Mouse (Mus musculus) C2C12 (cell line): ENCODE data around the gene Zfp90. TPM values are rescaled to one million over a fixed set of nuclear protein-coding genes. Genes with fewer than 3 reads are reported as not detected.

ENCODE experiments used
- H3K27me3 ChIP-seq: one replicate; pipeline ENCODE4 v1.6.1; 2011; ENCODE audit not compliant: control insufficient read depth, insufficient read depth, insufficient read length
- H3K36me3 ChIP-seq: one replicate; pipeline ENCODE4 v1.6.1; 2011; ENCODE audit not compliant: control insufficient read depth, insufficient read depth
- H3K4me3 ChIP-seq: one replicate; pipeline ENCODE4 v1.5.1; 2011; ENCODE audit warnings: mild to moderate bottlenecking, control low read depth; ENCODE audit not compliant: poor library complexity, insufficient read depth, severe bottlenecking
- H3K79me2 ChIP-seq: one replicate; pipeline ENCODE4 v1.6.1; 2011; ENCODE audit not compliant: control insufficient read depth, insufficient read depth
- H3K79me3 ChIP-seq: one replicate; pipeline ENCODE4 v1.6.1; 2011; ENCODE audit warnings: low read depth, control low read depth
- H3ac ChIP-seq: one replicate; pipeline ENCODE3; 2011; ENCODE audit warnings: low read depth; ENCODE audit not compliant: control insufficient read depth, insufficient read length
- CEBPB ChIP-seq: IDR thresholded peaks from one replicate; pipeline ENCODE4 v1.6.1; 2011; ENCODE audit warnings: low read depth, mild to moderate bottlenecking, control low read depth, moderate library complexity
- CTCF ChIP-seq: IDR thresholded peaks from one replicate; pipeline ENCODE4 v1.5.1; 2011; ENCODE audit not compliant: control insufficient read depth, insufficient read depth, insufficient read length
- FOSL1 ChIP-seq: IDR thresholded peaks from one replicate; pipeline ENCODE4 v1.8.0; 2011; ENCODE audit warnings: mild to moderate bottlenecking, low read length; ENCODE audit not compliant: poor library complexity, insufficient read depth, severe bottlenecking
- MAX ChIP-seq: IDR thresholded peaks from one replicate; pipeline ENCODE4 v1.6.1; 2011; ENCODE audit warnings: mild to moderate bottlenecking, control low read depth
- MYOD1 ChIP-seq: IDR thresholded peaks from one replicate; pipeline ENCODE4 v1.6.1; 2011; ENCODE audit warnings: low read depth; ENCODE audit not compliant: control insufficient read depth, insufficient read length
- MYOG ChIP-seq: IDR thresholded peaks from one replicate; pipeline ENCODE4 v1.6.1; 2011; ENCODE audit not compliant: control insufficient read depth, insufficient read length; ENCODE audit errors: extremely low read depth
- USF1 ChIP-seq: IDR thresholded peaks from one replicate; pipeline ENCODE4 v1.6.1; 2011; ENCODE audit warnings: low read depth, mild to moderate bottlenecking, control low read depth, moderate library complexity
- polyA plus RNA-seq: library from polyadenylated mRNA; unstranded; fragments of >200 nt; fragmentation: generic; extraction: Trizol; gene quantifications from one replicate; pipeline ENCODE4 v1.2.1, GENCODE M21; 2012; ENCODE audit warnings: missing spikeins

Gene Zfp90
- polyA plus RNA-seq, 1 experiment: 3.8 TPM

- no peak overlapping the region for H3ac ChIP-seq
- TF ChIP-seq MYOD1 (no peak), MAX (no peak), USF1 (no peak), FOSL1 (no peak), CTCF (no peak), MYOG (no peak), CEBPB (no peak)
These were observed 36.6 kb upstream of the Zfp90 start for GRCm38 (mm10) chr8:106378501-106379048.

GRCm38 (mm10) chr8:106379357-106379756, 35.8 kb upstream of the Zfp90 start:
- TF ChIP-seq USF1 (no peak), MAX (no peak), FOSL1 (no peak), CEBPB (no peak), MYOG (no peak), CTCF (no peak), MYOD1 (no peak)
- H3ac ChIP-seq: no peak overlapping the region
- H3K36me3 ChIP-seq: no peaks in the 10 kb centered on the region
- H3K79me3 ChIP-seq: no peaks in the 10 kb centered on the region
- no peaks in the 10 kb centered on the region for H3K79me2 ChIP-seq
- no peaks in the 10 kb centered on the region for H3K27me3 ChIP-seq
- no peak overlapping the region for H3K4me3 ChIP-seq

More at GRCm38 (mm10) chr8:106378501-106379048, 36.6 kb upstream of the Zfp90 start:
- H3K79me2 ChIP-seq: no peaks in the 10 kb centered on the region
- H3K36me3 ChIP-seq: no peaks in the 10 kb centered on the region
- H3K79me3 ChIP-seq: no peaks in the 10 kb centered on the region
- H3K4me3 ChIP-seq: no peak overlapping the region
- H3K27me3 ChIP-seq: no peaks in the 10 kb centered on the region

GRCm38 (mm10) chr8:106381026-106381425, 34.1 kb upstream of the Zfp90 start:
- Histone ChIP-seq H3ac (no peak overlapping the region), H3K36me3 (no peaks in the 10 kb centered on the region), H3K79me2 (no peaks in the 10 kb centered on the region), H3K27me3 (no peaks in the 10 kb centered on the region), H3K4me3 (no peak overlapping the region), H3K79me3 (no peaks in the 10 kb centered on the region)
- TF ChIP-seq USF1 (no peak), MYOD1 (no peak), MYOG (no peak), MAX (no peak), CEBPB (no peak), CTCF (no peak), FOSL1 (no peak)

GRCm38 (mm10) chr8:106387801-106388415, 27.2 kb upstream of the Zfp90 start:
- H3K27me3 ChIP-seq: no peaks in the 10 kb centered on the region
- TF ChIP-seq CEBPB (no peak), MYOD1 (no peak)
- H3K79me2 ChIP-seq: no peaks in the 10 kb centered on the region
- H3K4me3 ChIP-seq: no peak overlapping the region
- no peaks in the 10 kb centered on the region for H3K79me3 ChIP-seq
- no peak overlapping the region for H3ac ChIP-seq
- no peaks in the 10 kb centered on the region for H3K36me3 ChIP-seq

GRCm38 (mm10) chr8:106394493-106394892, 20.6 kb upstream of the Zfp90 start:
- no peak for TF ChIP-seq CEBPB
- no peak overlapping the region for H3K4me3 ChIP-seq
- H3K79me3 ChIP-seq: no peaks in the 10 kb centered on the region
- no peaks in the 10 kb centered on the region for H3K79me2 ChIP-seq
- no peak overlapping the region for H3ac ChIP-seq
- no peaks in the 10 kb centered on the region for H3K36me3 ChIP-seq
- H3K27me3 ChIP-seq: no peaks in the 10 kb centered on the region

- Histone ChIP-seq H3K36me3 (no peaks in the 10 kb centered on the region), H3K79me3 (no peaks in the 10 kb centered on the region), H3ac (no peak overlapping the region), H3K27me3 (no peaks in the 10 kb centered on the region), H3K4me3 (no peak overlapping the region), H3K79me2 (no peaks in the 10 kb centered on the region)
- TF ChIP-seq MYOG (no peak), MAX (peak; percentile 27), MYOD1 (peak; percentile 22)
These were observed 15.4 kb upstream of the Zfp90 start for GRCm38 (mm10) chr8:106399694-106400093.
